Mouse (Mus musculus): ENCODE results near the gene Endou.

Gene Endou

DNA sequence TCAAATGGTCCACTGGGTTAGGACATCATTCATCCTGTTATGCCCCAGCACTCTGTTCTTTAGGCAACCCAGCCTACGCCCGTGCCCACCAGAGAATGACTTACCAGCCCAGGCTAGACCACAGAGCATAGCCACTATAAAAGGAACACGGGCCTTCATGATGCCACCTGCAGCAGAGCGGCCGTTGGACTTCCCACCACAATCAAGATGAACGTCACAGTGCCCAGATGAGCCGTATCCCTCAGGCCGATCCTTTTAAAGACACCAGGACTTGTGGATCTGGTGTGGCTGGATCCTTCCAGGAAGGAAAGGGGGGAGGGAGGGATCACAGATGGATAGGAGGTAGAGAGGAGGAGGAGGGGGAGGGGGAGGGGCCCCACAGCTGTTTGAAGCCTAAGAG is at the start of gene Endou:
Endou (minus strand) TSS at position 229 of the 400 bp plus-strand sequence.
- DNase-seq (ENCODE audit: low spot score in 2 of 2): no peak

DNA sequence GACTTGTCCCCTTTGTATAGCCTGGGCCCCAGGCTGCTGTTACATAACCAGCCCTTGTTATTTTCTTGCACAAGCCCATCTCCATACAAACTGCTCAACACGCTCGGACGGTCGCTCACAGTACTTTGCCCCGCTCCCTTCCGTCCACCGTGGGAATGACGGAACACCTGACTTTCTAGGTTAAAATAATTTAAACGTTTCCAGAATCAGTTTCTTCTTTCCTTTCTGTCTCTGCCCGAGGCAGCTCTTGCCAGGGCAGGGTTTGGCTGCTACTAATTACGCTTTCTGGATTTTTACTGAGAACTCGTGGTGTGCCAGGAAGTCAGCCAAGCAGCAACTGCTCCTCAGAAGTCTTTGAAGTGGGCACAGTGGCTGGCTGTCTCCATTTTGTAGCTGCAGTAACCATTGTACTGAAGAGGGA is 49.5 kb upstream of the Endou start:
- DNase-seq (ENCODE audit: low spot score in 2 of 2): no peak

DNA sequence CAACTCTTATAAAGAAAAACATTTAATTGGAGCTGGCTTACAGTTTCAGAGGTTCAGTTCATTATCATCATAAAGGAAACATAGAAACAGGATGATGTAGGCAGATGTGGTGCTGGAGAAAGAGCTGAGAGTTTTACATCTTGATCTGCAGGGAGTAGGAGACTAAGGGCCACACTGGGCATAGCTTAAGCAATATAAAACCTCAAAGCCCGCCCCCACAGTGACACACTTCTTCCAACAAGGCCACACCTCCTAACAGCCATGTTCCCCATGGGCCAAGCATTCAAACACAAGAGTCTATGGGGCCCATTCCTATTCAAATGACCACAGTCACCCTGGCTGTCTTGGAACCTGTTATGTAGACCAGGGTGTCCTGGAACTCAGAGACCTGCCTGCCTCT is 48.4 kb upstream of the Endou start:
- DNase-seq (ENCODE audit: low spot score in 2 of 2): no peak

DNA sequence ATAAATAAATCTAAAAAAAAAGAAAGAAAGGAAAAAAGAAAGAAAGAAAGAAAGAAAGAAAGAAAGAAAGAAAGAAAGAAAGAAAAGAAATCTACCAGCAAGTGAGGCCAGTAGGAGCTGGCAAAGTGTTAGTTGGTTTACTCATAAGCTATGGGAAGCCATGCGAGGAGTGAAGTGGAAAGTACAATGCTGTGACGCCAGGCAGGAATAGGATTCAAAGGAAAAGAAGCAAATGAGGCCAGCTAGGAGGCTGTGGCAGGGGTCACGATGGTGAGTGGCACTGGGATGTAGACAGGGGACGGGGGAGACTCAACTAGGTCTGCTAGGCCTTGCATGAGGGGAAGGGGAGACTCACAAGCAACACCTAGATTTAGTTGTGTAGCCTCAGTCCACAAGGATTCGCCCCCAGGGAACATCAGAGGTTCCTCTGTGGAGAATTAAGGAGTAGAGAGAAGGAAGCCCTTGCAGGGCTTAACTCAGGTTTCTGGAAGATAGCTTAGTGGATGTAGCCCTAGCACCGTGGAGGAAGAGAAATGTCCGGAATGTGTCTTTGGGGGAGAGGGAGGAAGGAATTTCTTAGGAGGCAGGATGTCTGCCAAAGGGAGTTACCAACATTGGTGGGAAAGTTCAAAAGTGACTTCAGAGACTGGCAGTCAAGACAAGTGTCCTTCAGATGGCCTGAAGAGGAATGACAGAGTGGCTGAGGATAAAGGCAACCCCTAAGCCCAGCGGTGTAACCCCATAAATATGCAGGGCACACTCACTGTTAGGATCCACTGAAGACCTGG is 47.4 kb upstream of the Endou start, which contains the start of gene Slc48a1:
Slc48a1 (plus strand) TSS at position 210 of the 788 bp plus-strand sequence.
- no peak for DNase-seq (ENCODE audit: low spot score in 2 of 2)

DNA sequence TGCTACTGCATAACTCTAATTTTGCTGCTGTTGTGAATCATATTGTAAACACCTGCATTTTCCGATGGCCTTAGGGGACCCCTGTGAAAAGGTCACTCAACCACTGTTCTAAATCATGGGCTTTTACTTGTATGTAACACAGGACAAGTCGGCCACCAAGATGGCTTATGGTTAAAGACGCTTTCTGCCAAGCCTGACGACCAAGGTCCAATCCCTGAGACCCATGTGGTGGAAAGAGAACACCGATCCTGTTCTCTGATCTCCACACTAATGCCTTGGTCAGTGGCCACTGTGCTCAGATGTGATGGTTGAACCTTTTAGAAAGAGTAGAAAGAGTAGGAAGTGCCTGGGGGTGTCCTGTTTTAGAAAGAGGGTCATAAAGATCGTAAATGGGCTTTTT is 45.8 kb upstream of the Endou start:
- no peak for DNase-seq (ENCODE audit: low spot score in 2 of 2)

DNA sequence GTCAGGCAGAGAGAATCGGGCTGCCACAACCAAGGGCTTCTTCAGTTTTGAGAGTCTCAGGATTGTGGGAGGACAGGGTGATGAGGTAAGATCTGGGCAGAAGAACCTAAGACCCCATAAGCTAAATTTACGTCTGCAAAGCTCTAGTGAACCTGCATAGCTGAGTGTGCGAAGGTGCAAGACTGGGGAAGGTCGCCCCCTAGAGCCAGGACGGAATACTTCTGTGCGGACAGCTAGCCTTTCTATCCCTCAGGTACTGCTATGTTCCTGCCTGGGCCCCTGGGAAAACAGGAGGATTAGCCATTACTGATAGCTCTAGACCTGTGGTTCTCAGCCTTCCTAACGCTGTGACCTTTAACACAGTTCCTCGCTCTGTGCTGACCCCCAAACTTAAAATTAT is 45.4 kb upstream of the Endou start:
- DNase-seq (ENCODE audit: low spot score in 2 of 2): peak in 1 of 2 experiments; percentile 71

DNA sequence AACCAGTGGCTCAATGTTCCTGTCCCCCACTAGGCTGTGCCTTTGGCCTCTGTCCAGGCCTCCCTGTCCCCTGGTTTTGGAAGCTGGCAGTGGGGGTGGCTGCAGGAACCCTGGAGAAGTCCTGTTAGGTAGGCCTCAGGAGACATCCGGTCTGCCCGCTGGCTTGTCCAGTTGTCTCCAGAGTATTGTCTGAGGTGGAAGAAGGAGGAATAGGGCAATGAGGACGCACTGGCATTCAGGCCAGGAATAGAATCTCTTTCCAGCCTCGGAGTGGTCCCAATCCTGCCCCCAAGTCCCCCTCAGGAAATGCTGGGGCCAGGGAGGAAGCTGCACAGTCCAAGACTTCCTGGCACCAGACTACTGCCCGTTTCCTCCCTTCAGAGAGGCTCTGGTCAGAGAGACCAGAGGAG is 42.8 kb upstream of the Endou start:
- DNase-seq (ENCODE audit: low spot score in 2 of 2): no peak

DNA sequence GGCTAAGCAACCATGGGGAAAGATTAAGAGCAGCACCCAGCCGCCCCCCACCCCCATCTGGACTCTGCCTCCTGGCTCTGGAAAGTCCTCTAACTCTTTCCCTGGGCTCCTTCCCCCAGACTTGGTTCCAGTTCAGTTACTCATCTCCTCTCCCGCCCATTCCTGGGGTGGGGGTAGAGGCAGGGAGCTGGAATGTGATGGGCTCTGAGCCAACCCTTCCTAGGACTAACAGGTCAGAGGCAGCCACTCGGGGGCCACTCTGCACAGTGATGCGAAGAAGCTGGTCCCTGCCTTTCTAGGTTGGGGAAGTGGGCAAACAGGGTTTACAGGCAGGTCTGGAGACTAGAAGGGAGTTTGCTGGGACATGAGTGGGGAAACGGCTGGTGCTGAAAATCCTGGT is 42.0 kb upstream of the Endou start:
- no peak for DNase-seq (ENCODE audit: low spot score in 2 of 2)

DNA sequence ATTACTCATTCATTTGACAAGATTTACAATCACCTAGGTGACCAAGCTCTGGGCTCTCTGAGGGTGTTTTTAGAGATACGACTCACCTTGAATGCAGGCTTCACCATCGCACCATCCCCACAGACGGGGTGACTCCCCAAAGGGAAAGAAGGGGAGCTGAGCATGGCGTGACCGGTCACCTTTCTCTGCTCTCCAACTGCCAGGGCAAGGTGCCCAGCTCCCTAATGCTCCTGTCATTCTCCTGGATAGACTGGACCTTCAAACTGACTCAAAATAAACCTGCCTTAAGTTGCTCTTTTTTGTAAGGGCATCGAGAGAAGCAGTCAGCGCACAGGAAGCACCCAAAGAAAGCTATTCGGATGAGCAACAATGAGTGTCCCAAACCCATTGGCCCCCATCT is 39.1 kb upstream of the Endou start:
- no peak for DNase-seq (ENCODE audit: low spot score in 2 of 2)

DNA sequence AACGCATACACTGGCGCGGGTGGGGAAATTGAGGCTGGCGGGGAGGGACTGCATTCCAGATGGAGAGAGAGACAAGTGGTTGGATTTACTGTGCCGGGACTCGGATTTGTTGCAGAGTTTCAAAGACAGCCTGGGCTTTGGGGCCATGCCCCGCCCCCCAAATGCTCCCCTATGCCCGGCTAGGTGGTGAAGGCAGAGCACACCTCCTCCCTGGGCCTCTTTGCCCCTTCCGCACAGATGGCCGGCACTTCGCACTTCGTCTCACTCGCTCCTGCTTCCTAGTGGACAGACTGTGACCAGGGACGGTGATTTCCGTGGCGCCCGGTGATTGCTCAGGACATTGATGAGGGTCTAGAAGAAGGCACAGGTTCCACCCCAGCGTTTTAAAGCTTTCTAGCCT is 37.1 kb upstream of the Endou start:
- no peak for DNase-seq (ENCODE audit: low spot score in 2 of 2)

DNA sequence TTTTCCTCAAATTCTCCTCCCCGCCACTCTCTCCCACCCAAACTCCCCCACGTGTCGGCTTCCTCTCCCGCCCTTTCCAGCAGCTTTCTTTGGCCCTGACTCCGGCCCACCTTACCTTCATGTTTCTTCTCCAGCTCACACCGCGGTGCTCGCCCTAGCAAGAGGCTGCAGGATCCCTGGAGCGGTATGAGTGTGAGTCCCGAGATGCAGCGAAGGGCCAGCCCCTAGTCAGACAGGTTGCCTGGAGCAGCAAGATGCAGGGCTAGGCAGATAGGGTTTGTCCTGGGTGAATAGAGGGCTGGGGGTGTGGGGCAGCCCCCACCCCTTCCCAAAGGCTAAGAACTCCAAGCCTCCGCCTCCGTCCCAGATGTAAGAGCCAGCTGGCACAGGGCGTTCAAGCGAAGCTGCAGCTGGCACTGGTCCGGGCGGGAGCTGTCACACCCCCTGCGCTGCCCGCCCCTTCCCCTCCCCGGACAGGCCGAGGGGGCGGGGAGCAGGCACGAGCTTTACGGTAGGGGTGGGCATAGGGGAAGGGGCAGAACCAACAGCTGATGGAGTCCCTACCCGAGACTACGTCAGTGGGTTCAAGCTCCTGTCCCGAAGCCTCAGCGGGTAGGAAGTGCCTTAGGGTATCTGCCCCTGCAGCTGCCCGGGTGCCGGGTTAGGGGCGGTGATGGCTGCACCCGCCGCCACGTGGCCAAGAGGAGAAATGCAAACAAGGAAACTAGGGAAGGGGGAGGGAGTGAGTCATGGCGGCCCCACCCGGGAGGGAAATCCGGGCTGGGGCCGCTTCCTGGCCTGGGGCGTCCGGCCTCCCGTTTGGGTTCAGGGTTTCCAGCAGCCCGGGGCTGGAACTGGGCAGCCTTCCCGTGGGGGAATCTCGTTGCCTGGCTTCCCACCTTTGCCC is 36.4 kb upstream of the Endou start, which contains the start of gene Rapgef3:
Rapgef3 (minus strand) TSS at position 693 of the 907 bp plus-strand sequence.
- DNase-seq (ENCODE audit: low spot score in 2 of 2): peak; percentile 81

DNA sequence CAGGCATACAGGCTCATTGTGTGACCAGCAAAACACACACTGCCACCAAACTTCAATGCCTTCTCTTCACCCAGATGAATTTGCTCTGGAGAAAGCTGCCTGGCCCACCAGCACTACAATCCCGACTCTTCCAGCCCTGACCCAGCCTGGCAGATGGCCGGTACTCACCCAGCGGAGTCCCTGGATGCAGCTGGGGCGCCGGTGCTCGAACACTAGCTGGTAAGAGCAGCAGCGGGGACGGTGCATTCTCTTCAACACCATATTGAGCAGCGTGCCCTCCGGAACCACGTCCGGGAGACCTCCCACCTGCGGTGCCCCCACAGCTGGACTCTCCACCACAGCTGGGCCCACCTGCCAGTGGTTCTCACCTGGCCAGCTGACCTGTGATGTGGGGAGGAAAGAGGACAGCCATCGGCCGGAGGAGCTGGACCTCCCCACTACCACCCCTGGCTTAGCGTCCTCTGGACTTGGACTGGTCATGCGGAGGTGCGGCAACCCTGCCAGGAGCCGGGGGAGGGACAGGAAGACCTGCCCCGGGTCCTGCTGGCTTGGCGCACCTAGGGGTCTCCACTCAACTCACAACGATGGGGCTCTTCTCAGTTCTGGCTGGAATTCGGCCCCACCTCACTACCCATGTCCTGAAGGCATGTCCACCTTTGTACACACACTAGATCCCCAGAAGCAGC is 35.6 kb upstream of the Endou start:
- no peak for DNase-seq (ENCODE audit: low spot score in 2 of 2)

DNA sequence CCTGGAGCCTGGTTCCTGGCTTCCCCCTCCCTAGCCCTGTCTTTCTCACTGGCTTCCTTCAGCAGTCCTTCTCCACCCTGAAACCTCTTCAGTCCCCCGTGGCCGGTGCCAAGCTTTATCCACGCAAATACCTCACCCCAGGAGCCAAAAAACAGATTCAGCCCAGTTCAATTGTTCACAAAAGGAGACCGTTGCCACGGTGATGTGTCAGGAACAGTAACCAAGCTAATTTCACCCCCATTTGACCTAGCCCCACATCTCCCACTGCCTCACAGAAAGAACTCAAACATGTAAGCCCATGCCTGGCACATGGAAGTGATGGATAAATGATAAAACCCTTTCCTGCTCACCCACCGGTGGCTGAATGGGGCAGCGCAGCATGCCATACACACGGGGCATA is 35.1 kb upstream of the Endou start:
- DNase-seq (ENCODE audit: low spot score in 2 of 2): peak in 1 of 2 experiments; percentile 36

DNA sequence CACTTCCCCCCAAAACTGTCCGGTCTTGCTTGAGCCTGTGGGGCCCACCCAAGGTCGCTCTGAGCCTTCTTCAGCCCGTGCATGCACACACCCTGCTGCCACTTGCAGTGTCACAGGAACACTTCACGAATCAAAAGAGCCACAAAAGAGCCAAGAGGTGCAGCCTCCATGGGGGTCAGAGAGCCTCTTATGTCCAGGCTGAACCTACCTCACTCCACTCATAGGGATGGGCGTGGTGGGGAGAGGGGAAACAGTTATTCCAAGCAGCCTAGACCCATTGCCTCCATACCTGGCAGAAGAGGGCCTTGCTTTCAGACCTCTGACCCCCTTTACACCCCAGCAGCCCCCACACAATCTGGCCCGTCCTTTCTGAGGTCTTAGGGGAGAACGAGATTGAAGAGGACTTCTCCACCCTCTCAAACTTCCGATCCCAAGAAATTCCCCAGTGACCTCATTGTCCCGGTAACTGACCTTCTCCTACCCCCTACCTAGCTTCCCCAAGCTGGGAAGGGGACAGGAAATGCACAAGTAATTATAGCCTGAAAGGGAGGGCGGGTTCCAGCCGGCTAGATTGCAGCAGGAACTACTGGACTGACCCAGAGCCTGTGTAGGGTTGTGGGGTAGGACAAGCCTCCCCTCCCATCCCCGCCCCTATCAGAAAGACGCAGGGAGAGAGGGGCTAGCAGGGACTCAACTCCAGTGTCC is 34.1 kb upstream of the Endou start:
- DNase-seq (ENCODE audit: low spot score in 2 of 2): no peak

DNA sequence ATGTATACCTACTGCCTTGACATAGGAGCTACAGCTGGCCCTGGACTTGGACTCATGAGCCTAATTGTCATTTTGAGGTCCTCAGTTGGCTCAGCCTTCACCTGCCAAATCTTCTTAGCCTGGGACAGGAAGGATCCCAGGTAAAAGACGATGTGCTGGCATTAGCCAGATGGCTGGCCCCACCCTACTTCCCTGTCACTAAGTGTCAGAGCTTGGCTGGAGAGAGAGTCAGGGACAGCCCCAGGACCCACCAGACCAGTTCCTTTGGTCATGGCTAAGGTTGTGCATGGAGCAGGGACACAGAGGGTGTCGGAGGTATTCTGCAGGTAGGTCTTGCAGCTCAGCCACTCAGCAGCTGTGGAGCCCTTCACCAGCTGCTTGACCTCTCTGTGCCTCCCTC is 33.4 kb upstream of the Endou start:
- DNase-seq (ENCODE audit: low spot score in 2 of 2): no peak

DNA sequence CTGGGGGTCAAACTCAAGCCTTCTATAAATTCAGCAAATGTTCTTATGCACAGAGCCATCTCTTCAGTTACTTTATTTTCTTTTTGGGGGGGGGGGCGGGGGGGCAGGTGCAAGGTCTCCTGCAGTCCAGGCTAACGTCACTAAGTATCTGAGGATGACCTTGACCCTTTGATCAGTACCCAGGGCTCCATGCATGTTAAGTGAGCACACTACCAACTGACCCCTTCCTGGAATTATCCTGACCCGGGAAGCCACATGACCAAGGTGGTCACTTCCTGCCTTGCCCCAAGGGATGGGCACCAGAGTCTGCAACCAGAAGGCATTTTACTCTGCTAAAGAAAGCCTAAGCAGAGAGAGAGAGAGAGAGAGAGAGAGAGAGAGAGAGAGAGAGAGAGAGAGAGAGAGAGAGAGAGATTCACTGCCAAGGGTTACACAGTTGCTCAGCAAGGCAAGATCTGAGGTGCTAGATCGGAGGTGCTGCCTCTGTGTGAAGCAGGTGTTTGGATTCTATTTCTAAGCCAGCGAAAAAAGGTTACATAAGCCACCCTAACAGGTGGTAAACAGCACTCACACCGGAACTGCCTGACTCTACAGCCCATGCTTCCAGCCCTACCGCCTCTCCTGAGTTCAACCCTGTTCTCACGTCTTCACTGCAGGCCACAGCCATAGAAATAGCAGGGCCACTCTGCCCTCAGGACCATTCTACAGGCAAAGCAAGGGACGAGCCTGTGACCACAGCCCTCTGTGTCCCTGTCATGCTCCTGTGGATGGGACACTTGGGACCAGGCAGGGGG is 32.3 kb upstream of the Endou start:
- DNase-seq (ENCODE audit: low spot score in 2 of 2): no peak

DNA sequence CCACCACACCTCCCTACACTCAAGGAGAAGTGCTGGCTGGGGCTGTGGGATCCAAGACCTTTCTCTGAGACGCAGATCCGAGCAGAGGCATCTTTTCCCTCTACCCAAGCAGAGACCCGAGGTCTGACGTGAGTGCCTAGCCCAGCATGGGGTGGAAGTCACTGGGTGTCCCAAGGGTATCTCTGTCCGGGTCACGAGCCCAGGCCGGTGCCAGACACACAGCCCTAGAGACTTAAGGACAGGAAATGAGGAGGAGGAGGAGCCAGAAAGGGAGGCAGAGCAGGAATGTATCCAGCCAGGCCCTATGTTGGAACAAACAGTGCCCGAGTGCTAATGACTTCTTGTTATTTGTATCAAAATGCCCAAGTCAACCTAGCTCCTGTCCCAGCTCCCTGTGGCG is 31.6 kb upstream of the Endou start:
- DNase-seq (ENCODE audit: low spot score in 2 of 2): no peak

DNA sequence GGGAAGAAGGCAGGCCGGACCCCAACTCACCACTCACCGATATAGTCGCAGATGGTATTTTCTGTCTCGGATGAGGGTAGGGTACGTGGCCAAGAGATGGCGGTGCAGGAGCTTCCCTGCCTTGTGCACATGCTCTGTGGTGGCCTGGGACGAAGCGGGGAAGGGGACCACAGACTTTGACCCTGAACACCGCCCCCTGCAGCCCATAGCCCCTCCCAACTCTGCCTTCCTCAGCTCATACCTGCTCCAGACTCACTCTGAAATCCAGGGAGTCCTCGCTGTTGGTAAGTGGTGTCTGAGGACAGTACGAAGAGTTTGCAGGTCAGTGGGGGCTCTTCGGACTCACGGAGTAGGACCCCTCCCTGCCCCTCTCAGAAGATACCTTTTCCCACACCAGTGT is 30.3 kb upstream of the Endou start:
- no peak for DNase-seq (ENCODE audit: low spot score in 2 of 2)

DNA sequence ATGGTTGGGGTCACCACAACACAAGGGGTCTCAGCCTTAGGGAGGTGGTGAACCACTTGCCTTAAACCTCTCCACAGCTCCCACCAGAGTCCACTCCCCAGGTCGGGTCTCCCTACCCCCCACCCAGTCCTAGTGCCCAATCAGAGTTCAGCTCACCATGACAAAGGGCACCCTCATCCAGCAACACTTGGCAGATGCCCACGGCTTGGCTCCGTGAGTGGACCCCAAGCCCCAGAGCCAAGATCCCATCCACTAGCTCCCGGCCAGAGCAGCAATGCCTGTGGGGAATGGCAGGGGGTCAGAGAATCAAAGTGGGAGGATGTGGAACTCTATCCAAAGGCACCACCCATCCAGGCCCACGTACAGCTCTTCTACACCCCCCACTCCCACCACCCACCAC is 29.8 kb upstream of the Endou start:
- no peak for DNase-seq (ENCODE audit: low spot score in 2 of 2)

DNA sequence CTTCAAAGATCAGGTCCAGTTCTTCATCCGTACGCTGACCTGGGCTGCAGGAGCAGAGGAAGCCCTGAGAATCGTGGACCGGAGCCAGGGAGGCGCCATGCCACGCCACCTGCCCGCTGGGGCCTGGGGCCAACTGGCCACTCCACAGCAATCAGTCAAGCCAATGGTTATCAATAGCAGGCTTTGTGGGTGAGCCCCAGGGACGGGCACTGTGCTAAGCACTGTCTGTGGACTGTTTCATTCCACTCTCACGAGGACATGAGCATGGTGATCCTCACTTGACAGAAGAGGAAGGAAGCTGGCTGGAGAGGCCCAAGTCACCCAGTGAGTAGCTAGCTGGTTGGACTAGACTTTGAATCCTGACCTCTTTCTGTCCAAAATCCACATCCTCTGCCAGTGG is 28.9 kb upstream of the Endou start:
- DNase-seq (ENCODE audit: low spot score in 2 of 2): peak; percentile 58 to 60

DNA sequence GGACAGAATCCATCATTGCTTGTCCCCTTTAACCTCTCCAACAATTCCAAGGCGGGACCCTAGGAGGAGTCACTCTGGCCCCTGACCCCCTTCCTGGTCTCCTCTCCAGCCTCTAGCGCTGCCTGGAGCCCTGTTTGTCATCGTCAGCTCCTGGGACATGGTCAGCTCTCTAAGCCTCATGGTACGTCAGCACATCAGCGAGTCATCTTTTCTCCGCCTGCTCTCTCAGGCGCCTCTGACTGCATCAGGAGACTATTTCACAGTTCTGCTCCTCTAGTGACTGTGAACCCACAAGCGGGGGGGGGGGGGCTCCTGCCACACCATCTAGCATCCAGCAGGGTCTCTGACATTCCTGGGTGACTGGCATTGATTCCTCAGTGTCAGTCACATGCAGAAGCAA is 24.2 kb upstream of the Endou start:
- DNase-seq (ENCODE audit: low spot score in 2 of 2): no peak
